Comparison of ENCODE assay signal across 9 mouse cellular contexts in genomic region chr12:105583484-105583883, GRCm38 (mm10). TPM values are rescaled to one million over a fixed set of nuclear protein-coding genes. Genes with fewer than 3 reads are reported as not detected.
DNase-seq lines count a peak whose midpoint lies in the region; ATAC-seq lines count a peak whose summit lies in the region.
"Had no signal": no experiment of that assay in that cellular context is flagged by ENCODE, and none has a peak within 500 bp of the region (broad histone marks: within the 10 kb centered on the region; RNA-seq: fewer than 3 reads in every experiment).

No protein-coding gene starts in this region.

- peak; percentile 28 for DNase-seq in kidney, postnatal 10 days
- DNase-seq in kidney, adult 8-10 months = no peak
- peak; percentile 76 for DNase-seq in ZHBTc4 (ENCODE audit: low read depth, low spot score)
- no peak for DNase-seq in gastrocnemius, postnatal 14 days
- DNase-seq in frontal cortex, adult 2 months (ENCODE audit: extremely low spot score in 1 of 2, low spot score in 1 of 2) = no peak
- DNase-seq in adrenal gland, adult (ENCODE audit: inconsistent age in 2 of 2, low spot score in 1 of 2) = no peak

- ATAC-seq in granulocyte monocyte progenitor cell, adult 5-6 weeks (replicated peaks; ENCODE audit: poor library complexity, severe bottlenecking) = peak; percentile 96
- ATAC-seq in megakaryocyte-erythroid progenitor cell, adult 5-6 weeks (replicated peaks; ENCODE audit: low FRiP score, low TSS enrichment, poor library complexity, severe bottlenecking) = peak; percentile 92

- intact Hi-C loops in gastrocnemius, postnatal 14 days (cut with DNase I; ENCODE audit: low total_unique reads) = no loop called here

RNA-seq across cellular contexts. Expression of gene Bdkrb1, which starts 19.4 kb away (rescaled TPM):
- total RNA-seq in granulocyte monocyte progenitor cell, adult 5-6 weeks (2014; fragmentation: Nextera tagmentation) = not detected in 2 replicates
- total RNA-seq in granulocyte monocyte progenitor cell, adult 5-6 weeks (2017) = not detected in 2 replicates
- not detected in 2 replicates for total RNA-seq in megakaryocyte-erythroid progenitor cell, adult 5-6 weeks (2014; fragmentation: Nextera tagmentation)
- not detected in 2 replicates for total RNA-seq in megakaryocyte-erythroid progenitor cell, adult 5-6 weeks (2017)
- total RNA-seq in gastrocnemius, postnatal 14 days (2021) = not detected
- not detected in 2 replicates for polyA plus RNA-seq in frontal cortex, adult 2 months (2012; rRNA removed)
- polyA plus RNA-seq: limb, embryonic 15.5 days had no signal

RNA-seq across cellular contexts. Expression of gene Bdkrb2, which starts 20.5 kb away (rescaled TPM):
- total RNA-seq in granulocyte monocyte progenitor cell, adult 5-6 weeks (2014; fragmentation: Nextera tagmentation) = not detected in 2 replicates
- total RNA-seq in granulocyte monocyte progenitor cell, adult 5-6 weeks (2017) = not detected in 2 replicates
- not detected in 2 replicates for total RNA-seq in megakaryocyte-erythroid progenitor cell, adult 5-6 weeks (2014; fragmentation: Nextera tagmentation)
- total RNA-seq in megakaryocyte-erythroid progenitor cell, adult 5-6 weeks (2017) = not detected in 2 replicates
- 1 to 10 TPM in 1 of 2 experiments, under 1 TPM in 1; 0.82 to 1.8 TPM for total RNA-seq in gastrocnemius, postnatal 14 days (2021)
- polyA plus RNA-seq in frontal cortex, adult 2 months (2012; rRNA removed) = 0.19 and 0.32 TPM in 2 replicates

Comparison
In these comparisons a context has a peak if more than half of its experiments do, and no peak if none do; other contexts are left out.
1. DNase-seq: peak in kidney, postnatal 10 days (single experiment) and ZHBTc4 (single experiment); none in kidney, adult 8-10 months (0 of 2), gastrocnemius, postnatal 14 days (single experiment), frontal cortex, adult 2 months (0 of 2) and adrenal gland, adult (0 of 2).